Mouse (Mus musculus) forebrain, postnatal 0 days (tissue): Measurements from ENCODE around the gene Jak3. TPM values are rescaled to one million over a fixed set of nuclear protein-coding genes. Genes with fewer than 3 reads are reported as not detected.

Experiments
- ATAC-seq: fragments of 200-750 bp; cut with Nextera tagmentation; 2 replicates; pipeline ENCODE4 v1.8.0; 2017; ENCODE audit warnings: mild to moderate bottlenecking, moderate library complexity
- DNase-seq: peaks from one replicate; pipeline ENCODE4 v3.0.0-alpha.2; 2015
- H3K27ac ChIP-seq: fragments of 300-500 bp; sonication (generic); 2 replicates; pipeline ENCODE4 v1.5.1; 2014; ENCODE audit warnings: low read depth, mild to moderate bottlenecking, antibody characterized with exemption, low read length, moderate library complexity, mixed read lengths
- H3K27me3 ChIP-seq: fragments of 300-500 bp; sonication (generic); 2 replicates; pipeline ENCODE4 v1.6.1; 2014; ENCODE audit warnings: mild to moderate bottlenecking, low read length, mixed read lengths; ENCODE audit not compliant: insufficient read depth
- H3K36me3 ChIP-seq: fragments of 300-500 bp; sonication (generic); 2 replicates; pipeline ENCODE4 v1.6.1; 2014; ENCODE audit warnings: mild to moderate bottlenecking, moderate library complexity; ENCODE audit not compliant: insufficient read depth
- H3K4me1 ChIP-seq: fragments of 300-500 bp; sonication (generic); 2 replicates; pipeline ENCODE4 v1.6.1; 2014; ENCODE audit warnings: antibody characterized with exemption; ENCODE audit not compliant: insufficient read depth
- H3K4me2 ChIP-seq: fragments of 300-500 bp; sonication (generic); 2 replicates; pipeline ENCODE4 v1.6.1; 2014; ENCODE audit warnings: low read depth, mild to moderate bottlenecking, moderate library complexity
- H3K4me3 ChIP-seq: fragments of 300-500 bp; sonication (generic); 2 replicates; pipeline ENCODE4 v1.5.1; 2014; ENCODE audit warnings: low read depth, low read length, mixed read lengths
- H3K9ac ChIP-seq: fragments of 300-500 bp; sonication (generic); 2 replicates; pipeline ENCODE4 v1.6.1; 2014; ENCODE audit warnings: mild to moderate bottlenecking
- H3K9me3 ChIP-seq: fragments of 300-500 bp; sonication (generic); 2 replicates; pipeline ENCODE4 v1.6.1; 2016; ENCODE audit warnings: low read length
- CTCF ChIP-seq: sonication (generic); IDR thresholded peaks from 2 replicates; pipeline ENCODE4 v1.5.1; 2016; ENCODE audit warnings: antibody characterized with exemption, control low read depth, low read depth
- WGBS: fragments of 180-500 bp; shearing (Covaris S2); extraction: QIAGEN DNeasy Blood & Tissue Kit; methylation state at CpG from one replicate; pipeline ENCODE4 v1.1.7; 2014; 5-methylcytosine and 5-hydroxymethylcytosine counted together
- polyA plus RNA-seq: library from polyadenylated mRNA; unstranded; fragments of >200 nt; fragmentation: Nextera tagmentation; extraction: Ambion mirVana; gene quantifications from 2 replicates; pipeline ENCODE4 v1.2.1, GENCODE M21; 2015
- total RNA-seq: library from RNA; depleted of rRNA; stranded (reverse); fragments of >200 nt; gene quantifications from 2 replicates; pipeline ENCODE4 v1.2.3, GENCODE M21; 2014

Gene Jak3
- total and polyA plus RNA-seq, 2 experiments from 2014 or later, result 4.4 to 7.3 TPM

DNA sequence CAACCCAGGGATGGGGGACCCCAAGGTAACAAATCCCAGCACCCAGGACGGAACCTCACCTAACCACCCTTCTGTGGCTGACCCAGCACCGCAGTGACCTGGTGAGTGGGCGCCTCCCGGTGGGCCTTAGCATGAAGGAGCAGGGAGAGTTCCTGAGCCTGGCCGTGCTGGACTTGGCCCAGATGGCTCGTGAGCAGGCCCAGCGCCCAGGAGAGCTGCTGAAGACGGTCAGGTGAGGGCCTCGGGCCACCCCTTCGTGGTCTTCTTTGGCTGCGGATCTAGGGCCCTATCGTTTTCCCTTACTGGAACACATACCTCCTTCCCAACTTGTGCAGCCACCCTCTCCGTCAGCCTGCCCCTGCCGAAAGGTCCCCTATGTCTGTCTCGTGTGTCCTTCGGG lies 3.0 kb downstream of the Jak3 start:
- DNase-seq (no peak), ATAC-seq (no peak)
- no peak for TF ChIP-seq CTCF
- 18% methylated on average over 16 of the region's 16 CpGs for WGBS
- H3K4me1 ChIP-seq, result peaks cover 7% of the 10 kb centered on the region; the same call in 1 of the 2 replicates
- H3K27ac ChIP-seq, result no peak overlapping the region
- no peaks in the 10 kb centered on the region for H3K36me3 ChIP-seq
- peak overlapping the region; percentile 25; the same call in 1 of the 2 replicates for H3K4me3 ChIP-seq
- H3K27me3 ChIP-seq, result peaks cover 53% of the 10 kb centered on the region
- H3K9ac ChIP-seq, result no peak overlapping the region
- H3K4me2 ChIP-seq, result peak overlapping the region; percentile 49
- no peaks in the 10 kb centered on the region for H3K9me3 ChIP-seq

DNA sequence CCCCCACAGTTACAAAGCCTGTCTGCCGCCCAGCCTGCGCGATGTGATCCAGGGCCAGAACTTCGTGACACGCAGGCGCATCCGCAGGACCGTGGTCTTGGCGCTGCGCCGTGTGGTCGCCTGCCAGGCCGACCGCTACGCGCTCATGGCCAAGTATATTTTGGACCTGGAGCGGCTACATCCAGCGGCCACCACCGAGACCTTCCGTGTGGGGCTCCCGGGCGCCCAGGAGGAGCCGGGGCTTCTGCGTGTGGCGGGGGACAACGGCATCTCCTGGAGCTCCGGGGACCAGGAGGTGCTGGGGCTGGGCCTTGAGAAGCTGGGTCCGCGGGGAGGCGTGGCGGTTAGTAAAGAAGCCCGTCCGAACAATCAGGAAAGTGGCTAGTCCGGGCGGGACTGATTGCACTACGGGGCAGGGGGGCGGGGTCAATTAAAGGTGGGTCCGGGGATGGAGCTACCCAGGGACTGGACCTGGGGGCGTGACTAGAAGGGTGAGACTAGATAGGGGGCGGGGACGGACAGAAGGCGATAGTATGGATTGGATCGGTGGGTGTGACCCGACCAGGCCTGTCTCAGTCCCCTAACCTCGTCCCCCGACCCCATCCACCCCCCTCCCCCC lies 3.6 kb downstream of the Jak3 start:
- H3K9me3 ChIP-seq, result no peaks in the 10 kb centered on the region
- peak overlapping the region; percentile 49 for H3K4me2 ChIP-seq
- 5% methylated on average over 45 of the region's 46 CpGs for WGBS
- H3K27ac ChIP-seq, result no peak overlapping the region
- no peaks in the 10 kb centered on the region for H3K36me3 ChIP-seq
- peaks cover 7% of the 10 kb centered on the region; the same call in 1 of the 2 replicates for H3K4me1 ChIP-seq
- H3K9ac ChIP-seq, result 0 out of 2 replicates have a peak overlapping the region, but pooled peaks have one; percentile 10
- DNase-seq (no peak), ATAC-seq (no peak)
- TF ChIP-seq CTCF, result no peak
- peak overlapping the region; percentile 25 for H3K4me3 ChIP-seq
- H3K27me3 ChIP-seq, result peaks cover 59% of the 10 kb centered on the region

DNA sequence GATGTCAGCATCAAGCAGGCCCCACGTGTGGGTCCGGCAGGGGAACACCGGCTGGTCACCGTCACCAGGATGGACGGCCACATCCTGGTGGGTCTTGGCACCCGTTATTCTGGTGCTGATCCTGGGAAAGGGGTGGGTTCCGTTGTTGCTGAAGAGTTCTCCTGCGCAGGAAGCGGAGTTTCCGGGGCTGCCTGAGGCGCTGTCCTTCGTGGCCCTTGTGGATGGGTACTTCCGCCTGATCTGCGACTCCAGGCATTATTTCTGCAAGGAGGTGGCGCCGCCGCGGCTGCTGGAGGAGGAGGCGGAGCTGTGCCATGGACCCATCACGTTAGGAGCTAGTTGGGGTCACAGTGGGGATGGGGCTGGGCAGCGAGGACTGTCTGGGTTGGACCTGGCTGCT lies 4.4 kb downstream of the Jak3 start:
- H3K9ac ChIP-seq, result no peak overlapping the region
- H3K4me2 ChIP-seq, result no peak overlapping the region
- H3K4me1 ChIP-seq, result peaks cover 6% of the 10 kb centered on the region; the same call in 1 of the 2 replicates
- H3K27me3 ChIP-seq, result peaks cover 67% of the 10 kb centered on the region
- H3K27ac ChIP-seq, result no peak overlapping the region
- TF ChIP-seq CTCF, result no peak
- 7% methylated on average over 21 of the region's 21 CpGs for WGBS
- H3K36me3 ChIP-seq, result no peaks in the 10 kb centered on the region
- no peaks in the 10 kb centered on the region for H3K9me3 ChIP-seq
- no peak overlapping the region for H3K4me3 ChIP-seq
- no peak for DNase-seq
- ATAC-seq, result no peak

DNA sequence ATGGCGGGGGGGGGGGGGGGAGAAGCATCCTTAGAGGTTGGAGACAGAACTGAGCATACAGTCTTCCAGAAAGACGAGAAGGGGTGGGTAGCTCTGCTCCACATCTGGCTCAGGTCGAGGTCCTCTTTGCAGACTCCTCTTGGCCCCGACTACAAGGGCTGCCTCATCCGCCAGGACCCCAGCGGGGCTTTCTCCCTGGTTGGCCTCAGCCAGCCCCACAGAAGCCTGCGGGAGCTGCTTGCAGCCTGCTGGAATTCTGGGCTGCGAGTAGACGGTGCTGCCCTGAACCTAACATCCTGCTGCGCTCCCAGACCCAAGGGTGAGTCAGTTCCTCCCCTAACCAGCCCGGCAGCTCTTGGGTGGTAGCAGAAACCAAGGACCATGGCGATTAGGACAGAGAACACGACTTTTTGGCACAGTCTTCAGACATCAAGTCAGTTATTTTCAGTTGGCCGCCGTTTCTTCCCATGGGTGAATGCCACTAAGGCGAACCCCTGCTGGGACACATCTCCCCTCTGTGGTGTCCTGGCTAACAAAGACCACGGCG lies 5.3 kb downstream of the Jak3 start:
- Histone ChIP-seq H3K4me1 (peaks cover 2% of the 10 kb centered on the region; the same call in 1 of the 2 replicates), H3K36me3 (no peaks in the 10 kb centered on the region), H3K9me3 (no peaks in the 10 kb centered on the region), H3K4me3 (no peak overlapping the region), H3K27ac (no peak overlapping the region), H3K27me3 (peaks cover 77% of the 10 kb centered on the region), H3K9ac (no peak overlapping the region), H3K4me2 (no peak overlapping the region)
- ATAC-seq, result no peak
- WGBS, result 7% methylated on average over 17 of the region's 18 CpGs
- TF ChIP-seq CTCF, result no peak
- no peak for DNase-seq

DNA sequence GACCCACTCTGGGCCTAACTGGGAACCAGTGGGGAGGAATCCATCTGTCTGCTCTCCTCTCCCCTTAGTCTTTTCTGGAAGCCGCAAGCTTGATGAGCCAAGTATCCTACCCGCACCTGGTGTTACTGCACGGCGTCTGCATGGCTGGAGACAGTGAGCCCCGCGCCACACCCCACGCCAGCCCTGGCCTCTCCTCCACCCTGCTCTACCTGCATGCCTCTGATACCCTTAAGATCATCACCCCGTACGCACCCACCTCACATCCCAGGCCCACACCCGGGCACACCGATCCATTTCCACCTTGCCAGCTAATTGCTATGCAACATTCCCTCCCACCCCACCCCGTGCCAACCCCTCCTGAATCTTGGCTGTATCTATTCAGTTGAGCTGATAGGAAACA lies 6.7 kb downstream of the Jak3 start:
- Histone ChIP-seq H3K4me2 (no peak overlapping the region), H3K36me3 (no peaks in the 10 kb centered on the region), H3K4me1 (peaks cover 5% of the 10 kb centered on the region; the same call in 1 of the 2 replicates), H3K27me3 (peaks cover 90% of the 10 kb centered on the region), H3K9me3 (no peaks in the 10 kb centered on the region), H3K4me3 (no peak overlapping the region), H3K27ac (no peak overlapping the region), H3K9ac (no peak overlapping the region)
- DNase-seq (no peak), ATAC-seq (no peak)
- TF ChIP-seq CTCF, result no peak
- 49% methylated on average over 12 of the region's 12 CpGs for WGBS

DNA sequence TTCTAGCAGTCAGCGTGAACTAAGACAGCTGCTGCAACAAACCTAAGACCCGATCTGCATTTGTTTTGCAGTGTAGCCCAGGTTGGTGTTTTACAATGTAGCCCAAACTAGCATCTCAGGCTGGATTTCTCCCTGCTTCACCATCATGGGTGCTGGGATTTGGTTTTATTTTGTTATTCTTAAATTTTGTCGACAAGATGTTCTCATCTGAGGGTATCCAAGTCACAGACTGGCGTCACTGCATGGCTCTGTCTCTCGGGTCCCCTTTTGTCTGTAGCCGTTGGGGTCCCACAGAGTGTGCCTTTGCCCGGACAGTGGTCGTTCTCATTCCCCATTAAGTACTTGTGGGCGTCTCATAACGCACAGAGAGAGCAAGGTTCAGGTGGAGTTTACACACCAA lies 8.6 kb downstream of the Jak3 start:
- H3K9me3 ChIP-seq, result no peaks in the 10 kb centered on the region
- TF ChIP-seq CTCF, result no peak
- H3K4me3 ChIP-seq, result no peak overlapping the region
- ATAC-seq (no peak), DNase-seq (no peak)
- peaks cover 98% of the 10 kb centered on the region for H3K27me3 ChIP-seq
- 12% methylated on average over 10 of the region's 10 CpGs for WGBS
- no peak overlapping the region for H3K27ac ChIP-seq
- H3K36me3 ChIP-seq, result no peaks in the 10 kb centered on the region
- H3K4me2 ChIP-seq, result no peak overlapping the region
- H3K4me1 ChIP-seq, result peaks cover 5% of the 10 kb centered on the region; the same call in 1 of the 2 replicates
- no peak overlapping the region for H3K9ac ChIP-seq

DNA sequence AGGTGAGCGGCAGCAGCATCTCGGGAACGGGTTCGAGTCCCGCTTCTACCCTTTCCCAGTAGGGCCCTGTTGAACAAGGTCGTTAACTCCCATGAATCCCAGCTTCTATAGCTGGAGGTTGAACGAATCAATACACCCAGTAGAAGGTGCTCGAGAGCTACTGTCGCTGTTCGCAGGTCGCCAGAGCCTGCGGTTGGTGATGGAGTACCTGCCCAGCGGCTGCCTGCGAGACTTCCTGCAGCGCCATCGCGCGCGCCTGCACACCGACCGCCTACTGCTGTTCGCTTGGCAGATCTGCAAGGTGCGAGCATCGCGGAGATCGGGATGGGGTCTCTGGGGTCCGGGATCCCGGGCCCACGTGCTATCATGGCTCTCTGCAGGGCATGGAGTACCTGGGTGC lies 9.5 kb downstream of the Jak3 start:
- Histone ChIP-seq H3K9ac (peak overlapping the region; percentile 46), H3K27me3 (peaks cover 98% of the 10 kb centered on the region), H3K4me3 (peak overlapping the region; percentile 42), H3K9me3 (no peaks in the 10 kb centered on the region), H3K4me2 (peak overlapping the region; percentile 59), H3K36me3 (no peaks in the 10 kb centered on the region), H3K4me1 (peaks cover 5% of the 10 kb centered on the region; the same call in 1 of the 2 replicates), H3K27ac (no peak overlapping the region)
- 6% methylated on average over 29 of the region's 29 CpGs for WGBS
- TF ChIP-seq CTCF, result peak; percentile 68
- DNase-seq, result peak; percentile 68
- peak; percentile 60 for ATAC-seq
